Mouse (Mus musculus): ENCODE results near the gene Lrp5. TPM values are rescaled to one million over a fixed set of nuclear protein-coding genes. Genes with fewer than 3 reads are reported as not detected.
"Not testable (repeated sequence)": the region's sequence is repeated elsewhere in the genome, so short reads cannot be mapped to it uniquely, and the experiment has no call there.

Gene Lrp5
- polyA plus RNA-seq, 1 experiment from 2014 or later = 2.3 TPM

DNA sequence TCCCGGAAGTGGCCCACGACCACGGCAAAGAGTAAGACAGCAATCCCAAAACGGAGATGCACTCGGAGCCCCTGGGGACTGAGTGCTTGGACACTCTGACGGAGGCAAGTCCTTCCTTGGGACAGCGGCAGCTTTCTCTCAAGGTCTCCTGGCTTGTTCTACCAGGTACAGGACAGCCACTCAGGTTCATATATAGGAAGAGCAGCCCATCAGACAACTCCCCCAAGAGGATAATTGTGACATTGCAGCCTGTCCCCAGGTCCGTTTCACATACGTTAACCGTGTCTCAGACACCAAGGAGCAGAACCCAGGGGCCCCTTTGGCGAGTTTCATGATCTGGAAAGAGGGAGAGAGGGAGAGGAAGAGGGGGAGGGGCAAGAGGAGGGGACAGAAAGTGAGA, 18.4 kb downstream of the Lrp5 start:
- no peaks in the 10 kb centered on the region for H3K27me3 ChIP-seq (replicated peaks; ENCODE audit: control insufficient read depth, insufficient read depth, low read length)
- no peak overlapping the region for H3K9ac ChIP-seq (replicated peaks; ENCODE audit: low read depth, low read length)
- H3K27ac ChIP-seq (ENCODE audit: low read length) = no peak overlapping the region
- H3K36me3 ChIP-seq (ENCODE audit: control insufficient read depth, insufficient read depth) = no peaks in the 10 kb centered on the region
- ATAC-seq = no peak
- no peaks in the 10 kb centered on the region for H3K9me3 ChIP-seq (ENCODE audit: control insufficient read depth, low read length)
- H3K4me3 ChIP-seq (replicated peaks; ENCODE audit: low read length) = no peak overlapping the region
- H3K4me1 ChIP-seq (replicated peaks; ENCODE audit: control insufficient read depth, insufficient read depth, low read length) = peaks cover 8% of the 10 kb centered on the region
- no peak overlapping the region for H3K4me2 ChIP-seq (ENCODE audit: low read length)
- WGBS = 81% methylated on average over 11 of the region's 11 CpGs

DNA sequence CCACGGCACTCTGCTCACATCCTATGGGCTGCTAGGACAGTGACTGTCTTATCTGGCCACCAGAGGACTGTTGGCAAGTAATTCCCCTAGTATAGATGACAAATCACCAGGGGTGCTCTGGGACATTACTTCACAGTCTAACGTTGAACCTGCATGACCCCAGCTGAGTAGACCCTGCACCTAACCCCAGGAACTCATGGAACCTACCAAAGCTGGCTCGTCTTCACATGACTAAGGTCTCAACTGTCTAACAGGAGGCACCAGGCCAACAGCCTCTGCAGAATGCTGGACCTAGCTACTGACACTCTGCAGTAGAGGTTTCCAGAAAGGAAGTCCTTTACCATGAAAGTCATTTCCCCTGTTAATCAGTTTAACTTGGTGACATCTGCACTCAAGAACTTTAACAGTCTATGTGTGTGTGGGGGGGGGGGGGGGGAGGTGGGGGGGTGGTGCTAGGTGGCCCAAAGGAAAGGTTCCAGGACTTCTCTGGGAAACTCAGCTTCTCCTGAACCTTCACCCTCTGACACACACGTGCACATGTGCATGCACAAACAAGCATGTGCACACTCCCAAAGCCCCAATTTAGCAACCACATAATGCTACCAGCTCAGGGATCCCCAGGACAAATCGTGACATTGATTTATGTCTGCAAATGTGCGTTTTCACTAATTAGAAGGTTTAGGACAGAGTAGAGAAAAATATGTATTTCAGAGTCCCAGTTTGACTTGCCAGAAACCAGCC, 19.0 kb downstream of the Lrp5 start:
- 90% methylated on average over 6 of the region's 6 CpGs for WGBS

DNA sequence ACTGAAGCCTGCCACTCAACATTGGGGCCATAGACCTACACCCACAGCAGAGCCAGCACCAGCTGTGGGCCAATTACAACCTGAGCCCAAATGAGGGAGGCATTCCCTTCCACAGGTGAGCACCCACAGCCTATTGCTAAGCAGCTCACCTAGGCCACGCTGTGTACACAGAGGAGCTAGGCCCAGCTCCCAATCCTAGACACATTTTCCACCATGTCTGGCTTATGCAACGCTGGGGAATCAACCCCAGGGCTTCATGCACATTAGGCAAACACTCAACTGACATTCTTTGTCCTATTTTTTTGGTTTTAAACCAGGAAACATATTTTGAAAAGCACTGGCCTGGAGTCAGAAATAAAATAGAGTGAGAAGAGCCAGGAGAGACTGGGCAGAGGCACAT, 19.7 kb downstream of the Lrp5 start:
- no peak overlapping the region for H3K4me2 ChIP-seq (ENCODE audit: low read length)
- ATAC-seq = no peak
- no peaks in the 10 kb centered on the region for H3K27me3 ChIP-seq (replicated peaks; ENCODE audit: control insufficient read depth, insufficient read depth, low read length)
- no peak overlapping the region for H3K9ac ChIP-seq (replicated peaks; ENCODE audit: low read depth, low read length)
- H3K9me3 ChIP-seq (ENCODE audit: control insufficient read depth, low read length) = no peaks in the 10 kb centered on the region
- no peak overlapping the region for H3K27ac ChIP-seq (ENCODE audit: low read length)
- 90% methylated on average over 2 of the region's 2 CpGs for WGBS
- H3K4me1 ChIP-seq (replicated peaks; ENCODE audit: control insufficient read depth, insufficient read depth, low read length) = peaks cover 8% of the 10 kb centered on the region
- H3K4me3 ChIP-seq (replicated peaks; ENCODE audit: low read length) = no peak overlapping the region
- no peaks in the 10 kb centered on the region for H3K36me3 ChIP-seq (ENCODE audit: control insufficient read depth, insufficient read depth)

More for the DNA sequence above, 19.0 kb downstream of the Lrp5 start:
- Histone ChIP-seq H3K36me3 (ENCODE audit: control insufficient read depth, insufficient read depth) (no peaks in the 10 kb centered on the region), H3K4me2 (ENCODE audit: low read length) (no peak overlapping the region), H3K4me1 (replicated peaks; ENCODE audit: control insufficient read depth, insufficient read depth, low read length) (peaks cover 8% of the 10 kb centered on the region), H3K9me3 (ENCODE audit: control insufficient read depth, low read length) (no peaks in the 10 kb centered on the region), H3K27ac (ENCODE audit: low read length) (no peak overlapping the region), H3K9ac (replicated peaks; ENCODE audit: low read depth, low read length) (no peak overlapping the region), H3K4me3 (replicated peaks; ENCODE audit: low read length) (no peak overlapping the region), H3K27me3 (replicated peaks; ENCODE audit: control insufficient read depth, insufficient read depth, low read length) (no peaks in the 10 kb centered on the region)
- ATAC-seq = no peak

DNA sequence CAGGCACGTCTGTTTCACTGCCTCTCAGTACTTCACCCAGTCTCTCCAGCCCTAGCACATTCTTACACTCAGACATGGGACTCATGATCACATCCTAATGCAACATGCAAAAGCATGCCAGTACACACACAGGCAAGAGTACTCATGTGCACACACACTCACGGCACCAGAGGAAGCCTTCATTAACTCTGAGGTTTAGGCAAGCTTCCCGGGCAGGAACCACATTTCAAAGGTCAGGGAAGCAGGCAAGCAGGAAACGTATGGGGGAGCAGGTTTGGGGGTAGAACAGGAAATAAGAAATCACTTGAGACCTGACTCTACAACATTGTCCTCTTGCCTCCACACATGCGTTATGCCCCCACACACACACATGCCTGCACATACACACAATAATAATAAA, 20.9 kb downstream of the Lrp5 start:
- no peaks in the 10 kb centered on the region for H3K9me3 ChIP-seq (ENCODE audit: control insufficient read depth, low read length)
- no peak overlapping the region for H3K9ac ChIP-seq (replicated peaks; ENCODE audit: low read depth, low read length)
- no peak overlapping the region for H3K4me2 ChIP-seq (ENCODE audit: low read length)
- no peaks in the 10 kb centered on the region for H3K27me3 ChIP-seq (replicated peaks; ENCODE audit: control insufficient read depth, insufficient read depth, low read length)
- no peak for ATAC-seq
- no peak overlapping the region for H3K27ac ChIP-seq (ENCODE audit: low read length)
- 64% methylated on average over 5 of the region's 5 CpGs for WGBS
- no peaks in the 10 kb centered on the region for H3K36me3 ChIP-seq (ENCODE audit: control insufficient read depth, insufficient read depth)
- H3K4me3 ChIP-seq (replicated peaks; ENCODE audit: low read length) = no peak overlapping the region
- H3K4me1 ChIP-seq (replicated peaks; ENCODE audit: control insufficient read depth, insufficient read depth, low read length) = peaks cover 8% of the 10 kb centered on the region

DNA sequence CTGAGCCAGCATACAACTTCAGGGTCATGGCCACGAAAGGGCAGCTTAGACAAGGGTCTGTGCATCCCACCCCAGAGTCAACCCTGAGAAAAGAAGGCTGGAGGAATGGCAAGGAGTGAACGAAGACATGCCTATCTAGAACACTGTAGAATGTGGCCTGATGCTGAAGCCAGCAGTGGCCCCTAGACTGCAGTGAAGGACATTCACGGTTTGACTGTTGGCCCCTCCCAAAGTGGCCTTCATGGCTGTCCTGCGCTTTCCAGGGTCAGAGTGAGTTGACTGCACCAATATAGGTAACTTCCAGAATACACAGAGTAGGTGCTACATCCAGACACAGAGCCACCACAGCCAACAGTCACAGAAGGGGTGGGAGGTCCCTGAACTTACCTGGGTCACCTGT, 28.4 kb downstream of the Lrp5 start:
- H3K4me2 ChIP-seq (ENCODE audit: low read length) = no peak overlapping the region
- no peaks in the 10 kb centered on the region for H3K4me1 ChIP-seq (replicated peaks; ENCODE audit: control insufficient read depth, insufficient read depth, low read length)
- H3K27me3 ChIP-seq (replicated peaks; ENCODE audit: control insufficient read depth, insufficient read depth, low read length) = no peaks in the 10 kb centered on the region
- no peaks in the 10 kb centered on the region for H3K9me3 ChIP-seq (ENCODE audit: control insufficient read depth, low read length)
- 98% methylated on average over 4 of the region's 4 CpGs for WGBS
- 0 out of 2 replicates have a peak, but pooled peaks cover 2% of the 10 kb centered on the region for H3K36me3 ChIP-seq (ENCODE audit: control insufficient read depth, insufficient read depth)
- H3K4me3 ChIP-seq (replicated peaks; ENCODE audit: low read length) = no peak overlapping the region
- H3K27ac ChIP-seq (ENCODE audit: low read length) = no peak overlapping the region
- H3K9ac ChIP-seq (replicated peaks; ENCODE audit: low read depth, low read length) = no peak overlapping the region
- ATAC-seq = no peak

DNA sequence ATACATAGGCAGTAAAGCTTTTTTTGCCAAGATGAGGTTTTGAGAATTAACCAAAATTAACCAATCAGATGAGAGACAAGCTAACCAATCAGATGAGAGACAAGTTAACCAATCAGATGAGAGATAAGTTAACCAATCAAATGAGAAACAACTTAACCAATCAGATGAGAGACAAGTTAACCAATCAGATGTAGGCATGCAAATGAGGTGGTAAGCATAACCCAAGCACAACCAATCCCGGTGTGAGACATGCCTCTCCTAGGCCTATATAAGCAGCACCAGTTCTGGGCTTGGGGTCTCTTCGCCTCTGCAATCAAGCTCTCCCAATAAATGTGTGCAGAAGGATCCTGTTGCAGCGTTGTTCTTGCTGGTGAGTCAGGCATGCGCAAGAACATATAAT, 29.3 kb downstream of the Lrp5 start:
- H3K27me3 ChIP-seq (replicated peaks; ENCODE audit: control insufficient read depth, insufficient read depth, low read length); H3K27ac ChIP-seq (ENCODE audit: low read length); H3K9me3 ChIP-seq (ENCODE audit: control insufficient read depth, low read length); ATAC-seq; H3K9ac ChIP-seq (replicated peaks; ENCODE audit: low read depth, low read length); H3K4me3 ChIP-seq (replicated peaks; ENCODE audit: low read length); H3K4me1 ChIP-seq (replicated peaks; ENCODE audit: control insufficient read depth, insufficient read depth, low read length); H3K4me2 ChIP-seq (ENCODE audit: low read length); H3K36me3 ChIP-seq (ENCODE audit: control insufficient read depth, insufficient read depth): not testable (repeated sequence)
- 97% methylated on average over 4 of the region's 4 CpGs for WGBS

DNA sequence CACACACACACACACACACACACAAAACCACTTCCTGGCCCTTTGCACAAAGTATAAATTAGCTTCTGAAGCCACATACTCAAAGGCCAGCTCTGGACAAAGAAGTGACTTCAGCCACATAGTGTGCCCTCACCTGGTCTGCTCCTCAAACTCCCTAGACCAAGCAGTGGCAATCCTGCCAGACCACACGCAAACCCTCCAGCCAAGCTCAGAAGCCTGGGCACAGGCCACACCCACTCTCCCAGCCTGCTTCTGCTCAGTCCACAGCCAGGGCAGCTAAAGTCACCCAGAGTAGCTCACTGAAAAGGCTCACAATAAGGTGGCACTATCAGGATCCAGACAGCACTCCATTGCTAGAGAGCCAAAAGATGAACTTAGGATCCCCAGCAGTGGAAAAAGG, 30.2 kb downstream of the Lrp5 start:
- Histone ChIP-seq H3K27me3 (replicated peaks; ENCODE audit: control insufficient read depth, insufficient read depth, low read length) (no peaks in the 10 kb centered on the region), H3K36me3 (ENCODE audit: control insufficient read depth, insufficient read depth) (peaks cover 9% of the 10 kb centered on the region; the same call in 1 of the 2 replicates), H3K9me3 (ENCODE audit: control insufficient read depth, low read length) (no peaks in the 10 kb centered on the region), H3K27ac (ENCODE audit: low read length) (no peak overlapping the region), H3K4me3 (replicated peaks; ENCODE audit: low read length) (no peak overlapping the region), H3K9ac (replicated peaks; ENCODE audit: low read depth, low read length) (no peak overlapping the region), H3K4me2 (ENCODE audit: low read length) (no peak overlapping the region), H3K4me1 (replicated peaks; ENCODE audit: control insufficient read depth, insufficient read depth, low read length) (no peaks in the 10 kb centered on the region)
- WGBS = 60% methylated on average over 1 of the region's 1 CpGs
- ATAC-seq = no peak

DNA sequence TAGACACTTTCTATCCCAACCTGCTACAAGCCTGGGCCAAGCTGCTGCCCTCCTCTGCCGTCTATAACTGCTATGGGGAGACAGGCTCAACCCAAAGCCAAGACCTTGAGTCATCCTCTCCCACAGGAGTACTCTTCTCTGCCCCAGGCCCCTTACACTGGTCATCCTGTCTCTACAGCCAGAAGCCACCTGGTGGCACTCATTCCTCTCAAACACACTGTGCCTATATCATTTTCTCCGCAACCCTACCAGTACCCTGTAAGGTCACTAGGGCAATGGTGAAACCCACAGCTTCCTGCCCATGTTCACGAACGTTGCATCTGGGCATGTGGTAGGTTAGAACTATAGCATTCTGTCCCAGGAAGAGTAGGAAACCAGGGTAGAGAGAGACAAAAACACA, 31.4 kb downstream of the Lrp5 start:
- no peaks in the 10 kb centered on the region for H3K9me3 ChIP-seq (ENCODE audit: control insufficient read depth, low read length)
- no peak overlapping the region for H3K27ac ChIP-seq (ENCODE audit: low read length)
- no peak overlapping the region for H3K9ac ChIP-seq (replicated peaks; ENCODE audit: low read depth, low read length)
- WGBS = 86% methylated on average over 4 of the region's 4 CpGs
- peaks cover 9% of the 10 kb centered on the region; the same call in 1 of the 2 replicates for H3K36me3 ChIP-seq (ENCODE audit: control insufficient read depth, insufficient read depth)
- H3K4me3 ChIP-seq (replicated peaks; ENCODE audit: low read length) = no peak overlapping the region
- no peaks in the 10 kb centered on the region for H3K27me3 ChIP-seq (replicated peaks; ENCODE audit: control insufficient read depth, insufficient read depth, low read length)
- H3K4me1 ChIP-seq (replicated peaks; ENCODE audit: control insufficient read depth, insufficient read depth, low read length) = no peaks in the 10 kb centered on the region
- no peak overlapping the region for H3K4me2 ChIP-seq (ENCODE audit: low read length)
- ATAC-seq = no peak

DNA sequence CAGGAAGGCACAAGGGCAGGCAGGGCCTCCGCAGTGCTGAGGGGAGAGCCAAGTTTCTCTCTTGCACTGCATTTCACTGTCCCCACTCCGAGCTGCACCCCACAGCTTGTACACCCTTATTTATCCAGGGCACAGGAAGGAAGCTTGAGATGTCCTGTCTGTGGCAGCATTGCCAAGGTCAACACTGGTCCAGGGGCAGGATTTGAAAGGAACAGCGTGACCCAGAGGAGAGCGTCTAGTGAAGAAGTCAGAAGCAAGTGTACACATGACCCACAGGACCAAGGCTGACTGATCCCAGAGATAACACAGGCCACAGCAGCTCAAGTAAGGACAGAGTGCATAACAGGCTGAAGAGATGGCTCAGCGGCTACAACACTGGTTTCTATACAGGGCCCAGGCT, 32.3 kb downstream of the Lrp5 start:
- H3K4me1 ChIP-seq (replicated peaks; ENCODE audit: control insufficient read depth, insufficient read depth, low read length) = no peaks in the 10 kb centered on the region
- no peak overlapping the region for H3K9ac ChIP-seq (replicated peaks; ENCODE audit: low read depth, low read length)
- no peak for ATAC-seq
- H3K9me3 ChIP-seq (ENCODE audit: control insufficient read depth, low read length) = no peaks in the 10 kb centered on the region
- H3K4me3 ChIP-seq (replicated peaks; ENCODE audit: low read length) = no peak overlapping the region
- H3K27me3 ChIP-seq (replicated peaks; ENCODE audit: control insufficient read depth, insufficient read depth, low read length) = no peaks in the 10 kb centered on the region
- H3K27ac ChIP-seq (ENCODE audit: low read length) = no peak overlapping the region
- 89% methylated on average over 5 of the region's 5 CpGs for WGBS
- no peak overlapping the region for H3K4me2 ChIP-seq (ENCODE audit: low read length)
- peaks cover 9% of the 10 kb centered on the region; the same call in 1 of the 2 replicates for H3K36me3 ChIP-seq (ENCODE audit: control insufficient read depth, insufficient read depth)

DNA sequence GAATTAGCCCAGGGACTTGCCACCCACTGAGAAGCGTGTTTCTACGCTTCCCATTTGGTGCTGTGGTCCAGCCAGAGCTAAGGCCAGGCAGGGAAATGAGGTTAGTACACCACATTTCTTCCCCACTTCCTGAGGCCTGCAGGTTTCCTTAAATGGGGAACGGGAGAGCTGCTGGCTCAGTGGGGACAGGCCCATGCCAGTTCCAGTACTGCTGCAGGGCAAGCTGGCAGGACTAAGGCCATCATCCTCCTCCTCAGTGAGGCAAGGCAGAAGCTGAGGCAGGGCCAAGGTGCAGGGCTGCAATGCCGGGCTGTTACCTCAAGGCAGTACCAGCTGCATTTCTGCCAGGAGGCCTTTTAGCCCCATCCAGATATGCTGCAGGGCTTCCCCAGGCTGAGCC, 32.9 kb downstream of the Lrp5 start:
- no peak for ATAC-seq
- 84% methylated on average over 4 of the region's 4 CpGs for WGBS
- Histone ChIP-seq H3K27me3 (replicated peaks; ENCODE audit: control insufficient read depth, insufficient read depth, low read length) (no peaks in the 10 kb centered on the region), H3K4me1 (replicated peaks; ENCODE audit: control insufficient read depth, insufficient read depth, low read length) (no peaks in the 10 kb centered on the region), H3K9me3 (ENCODE audit: control insufficient read depth, low read length) (no peaks in the 10 kb centered on the region), H3K4me3 (replicated peaks; ENCODE audit: low read length) (no peak overlapping the region), H3K36me3 (ENCODE audit: control insufficient read depth, insufficient read depth) (peaks cover 9% of the 10 kb centered on the region; the same call in 1 of the 2 replicates), H3K27ac (ENCODE audit: low read length) (no peak overlapping the region), H3K4me2 (ENCODE audit: low read length) (no peak overlapping the region), H3K9ac (replicated peaks; ENCODE audit: low read depth, low read length) (no peak overlapping the region)

All from forebrain, embryonic 16.5 days (tissue).